ENCODE assay signal across 14 mouse cellular contexts in genomic region chr11:70644564-70645103, GRCm38 (mm10). TPM values are rescaled to one million over a fixed set of nuclear protein-coding genes. Genes with fewer than 3 reads are reported as not detected.
DNase-seq lines count a peak whose midpoint lies in the region; ATAC-seq lines count a peak whose summit lies in the region.
"Had no signal": no experiment of that assay in that cellular context is flagged by ENCODE, and none has a peak within 500 bp of the region (broad histone marks: within the 10 kb centered on the region; RNA-seq: fewer than 3 reads in every experiment).

No protein-coding gene starts in this region.

- H3K4me2 ChIP-seq in hindbrain, embryonic 13.5 days: no peak overlapping the region
- no peak overlapping the region for H3K4me2 ChIP-seq in midbrain, embryonic 11.5 days
- H3K4me2 ChIP-seq in midbrain, embryonic 16.5 days (ENCODE audit: low read length): no peak overlapping the region
- H3K4me2 ChIP-seq: limb, embryonic 15.5 days had no signal

- peaks cover 42% of the 10 kb centered on the region for H3K4me1 ChIP-seq in hindbrain, embryonic 13.5 days (replicated peaks)
- H3K4me1 ChIP-seq in hindbrain, embryonic 10.5 days (replicated peaks): peaks cover 40% of the 10 kb centered on the region
- peaks cover 19% of the 10 kb centered on the region for H3K4me1 ChIP-seq in midbrain, embryonic 11.5 days (ENCODE audit: control insufficient read depth, insufficient read depth, low read length)
- peaks cover 24% of the 10 kb centered on the region for H3K4me1 ChIP-seq in midbrain, embryonic 16.5 days (ENCODE audit: control insufficient read depth, insufficient read depth, low read length)

- H3K27me3 ChIP-seq in hindbrain, embryonic 13.5 days: no peaks in the 10 kb centered on the region
- no peaks in the 10 kb centered on the region for H3K27me3 ChIP-seq in hindbrain, embryonic 10.5 days (ENCODE audit: insufficient read depth, poor library complexity, severe bottlenecking)
- no peaks in the 10 kb centered on the region for H3K27me3 ChIP-seq in midbrain, embryonic 11.5 days (ENCODE audit: control insufficient read depth, insufficient read depth, low read length)
- H3K27me3 ChIP-seq in midbrain, embryonic 16.5 days (ENCODE audit: control insufficient read depth, insufficient read depth, low read depth, low read length): no peaks in the 10 kb centered on the region
- H3K27me3 ChIP-seq: limb, embryonic 15.5 days had no signal

- DNase-seq in gastrocnemius, postnatal 10 days: peak; percentile 16
- DNase-seq in gastrocnemius, postnatal 4 days (ENCODE audit: low spot score in 2 of 2): no peak
- no peak for DNase-seq in hindbrain, embryonic 10.5 days (ENCODE audit: low spot score)
- no peak for DNase-seq in midbrain, embryonic 11.5 days (ENCODE audit: low spot score, missing footprints)
- DNase-seq: adrenal gland, adult 8-10 months; lung, postnatal 10 days; thymus, postnatal 14 days had no signal

- H3K4me3 ChIP-seq in hindbrain, embryonic 13.5 days: no peak overlapping the region
- H3K4me3 ChIP-seq in hindbrain, embryonic 10.5 days: no peak overlapping the region
- no peak overlapping the region for H3K4me3 ChIP-seq in midbrain, embryonic 11.5 days (ENCODE audit: low read depth, low read length)
- H3K4me3 ChIP-seq in midbrain, embryonic 16.5 days (ENCODE audit: low read depth, low read length): no peak overlapping the region
- H3K4me3 ChIP-seq: myocyte had no signal

- 95% methylated on average over 8 of the region's 8 CpGs for whole genome bisulfite sequencing in hindbrain, embryonic 13.5 days
- 96% methylated on average over 8 of the region's 8 CpGs for WGBS in hindbrain, embryonic 10.5 days
- 95% methylated on average over 8 of the region's 8 CpGs for WGBS in midbrain, embryonic 11.5 days
- 97% methylated on average over 8 of the region's 8 CpGs for WGBS in midbrain, embryonic 16.5 days

- H3K27ac ChIP-seq in hindbrain, embryonic 13.5 days: no peak overlapping the region
- no peak overlapping the region for H3K27ac ChIP-seq in hindbrain, embryonic 10.5 days
- H3K27ac ChIP-seq in midbrain, embryonic 11.5 days (ENCODE audit: low read depth, low read length): no peak overlapping the region
- H3K27ac ChIP-seq in midbrain, embryonic 16.5 days (ENCODE audit: low read length): no peak overlapping the region
- H3K27ac ChIP-seq: kidney, postnatal 0 days; left cerebral cortex, adult 2 months; limb, embryonic 15.5 days had no signal

- peak overlapping the region; percentile 95; the same call in 1 of the 2 replicates for H3K9ac ChIP-seq in hindbrain, embryonic 13.5 days
- H3K9ac ChIP-seq in midbrain, embryonic 11.5 days (ENCODE audit: low read length): peak overlapping the region; percentile 10; the same call in 1 of the 2 replicates
- H3K9ac ChIP-seq in midbrain, embryonic 16.5 days (ENCODE audit: low read depth, low read length): no peak overlapping the region

- no peaks in the 10 kb centered on the region for H3K9me3 ChIP-seq in hindbrain, embryonic 13.5 days
- H3K9me3 ChIP-seq in hindbrain, embryonic 10.5 days: no peaks in the 10 kb centered on the region
- no peaks in the 10 kb centered on the region for H3K9me3 ChIP-seq in midbrain, embryonic 11.5 days (ENCODE audit: control insufficient read depth, low read length)
- no peaks in the 10 kb centered on the region for H3K9me3 ChIP-seq in midbrain, embryonic 16.5 days (replicated peaks; ENCODE audit: control insufficient read depth, low read length, poor library complexity, severe bottlenecking)
- H3K9me3 ChIP-seq: limb, embryonic 15.5 days had no signal

- peaks cover 41% of the 10 kb centered on the region for H3K36me3 ChIP-seq in hindbrain, embryonic 13.5 days
- H3K36me3 ChIP-seq in hindbrain, embryonic 10.5 days: peaks cover 46% of the 10 kb centered on the region
- peaks cover 16% of the 10 kb centered on the region for H3K36me3 ChIP-seq in midbrain, embryonic 11.5 days (ENCODE audit: control insufficient read depth, insufficient read depth, low read length)
- peaks cover 15% of the 10 kb centered on the region for H3K36me3 ChIP-seq in midbrain, embryonic 16.5 days (ENCODE audit: control insufficient read depth, insufficient read depth, low read length)

- no peak for ATAC-seq in hindbrain, embryonic 13.5 days (ENCODE audit: low FRiP score)
- no peak for ATAC-seq in midbrain, embryonic 11.5 days (ENCODE audit: low FRiP score)
- no peak for ATAC-seq in midbrain, embryonic 16.5 days
- no peak for ATAC-seq in CD4-positive, CD25-positive, alpha-beta regulatory T cell, adult 4 months

RNA-seq across cellular contexts. Expression of gene Rnf167, which starts 2.4 kb away (rescaled TPM):
- 10 to 100 TPM; 41.9 to 43.7 TPM for total RNA-seq in gastrocnemius, postnatal 10 days (2021)
- 10 to 100 TPM; 43.5 to 44.0 TPM for total RNA-seq in gastrocnemius, postnatal 4 days (2021)
- polyA plus RNA-seq in hindbrain, embryonic 13.5 days (2015; fragmentation: Nextera tagmentation; extraction: Ambion mirVana): 109 TPM in 2 replicates
- 90.6 and 97.1 TPM in 2 replicates for polyA plus RNA-seq in hindbrain, embryonic 10.5 days (2016; fragmentation: Nextera tagmentation; extraction: Ambion mirVana)
- 87.0 and 87.9 TPM in 2 replicates for polyA plus RNA-seq in midbrain, embryonic 11.5 days (2014; fragmentation: Nextera tagmentation; extraction: Ambion mirVana)
- polyA plus RNA-seq in midbrain, embryonic 16.5 days (2015; fragmentation: Nextera tagmentation; extraction: Ambion mirVana): 105 TPM in 2 replicates
- 100 to 1,000 TPM; 389 to 496 TPM for polyA plus RNA-seq in CD4-positive, CD25-positive, alpha-beta regulatory T cell, adult 4 months (2017; shearing (Covaris generic))

RNA-seq across cellular contexts. Expression of gene Slc25a11, which starts 2.6 kb away (rescaled TPM):
- total RNA-seq in gastrocnemius, postnatal 10 days (2021): 100 to 1,000 TPM; 252 to 283 TPM
- 100 to 1,000 TPM; 222 TPM for total RNA-seq in gastrocnemius, postnatal 4 days (2021)
- polyA plus RNA-seq in hindbrain, embryonic 13.5 days (2015; fragmentation: Nextera tagmentation; extraction: Ambion mirVana): 159 and 173 TPM in 2 replicates
- 144 and 155 TPM in 2 replicates for polyA plus RNA-seq in hindbrain, embryonic 10.5 days (2016; fragmentation: Nextera tagmentation; extraction: Ambion mirVana)
- 134 and 142 TPM in 2 replicates for polyA plus RNA-seq in midbrain, embryonic 11.5 days (2014; fragmentation: Nextera tagmentation; extraction: Ambion mirVana)
- 171 and 174 TPM in 2 replicates for polyA plus RNA-seq in midbrain, embryonic 16.5 days (2015; fragmentation: Nextera tagmentation; extraction: Ambion mirVana)
- polyA plus RNA-seq in CD4-positive, CD25-positive, alpha-beta regulatory T cell, adult 4 months (2017; shearing (Covaris generic)): 100 to 1,000 TPM in 1 of 2 experiments, 10 to 100 TPM in 1; 84.0 to 102 TPM

RNA-seq across cellular contexts. Expression of gene Gp1ba, which starts 5.7 kb away (rescaled TPM):
- total RNA-seq in gastrocnemius, postnatal 10 days (2021): under 1 TPM; 0.12 to 0.29 TPM
- under 1 TPM; 0.32 to 0.39 TPM for total RNA-seq in gastrocnemius, postnatal 4 days (2021)
- 0.16 and 0.21 TPM in 2 replicates for polyA plus RNA-seq in hindbrain, embryonic 13.5 days (2015; fragmentation: Nextera tagmentation; extraction: Ambion mirVana)
- 0.34 and 0.80 TPM in 2 replicates for polyA plus RNA-seq in hindbrain, embryonic 10.5 days (2016; fragmentation: Nextera tagmentation; extraction: Ambion mirVana)
- 0.61 and 0.81 TPM in 2 replicates for polyA plus RNA-seq in midbrain, embryonic 11.5 days (2014; fragmentation: Nextera tagmentation; extraction: Ambion mirVana)
- polyA plus RNA-seq in midbrain, embryonic 16.5 days (2015; fragmentation: Nextera tagmentation; extraction: Ambion mirVana): 0.12 and 0.21 TPM in 2 replicates
- polyA plus RNA-seq in CD4-positive, CD25-positive, alpha-beta regulatory T cell, adult 4 months (2017; shearing (Covaris generic)): under 1 TPM; 0.39 to 0.43 TPM
- total RNA-seq: adrenal gland, adult 8-10 months; left cerebral cortex, adult 2 months had no signal

RNA-seq across cellular contexts. Expression of gene Pfn1, which starts 9.8 kb away (rescaled TPM):
- total RNA-seq in gastrocnemius, postnatal 10 days (2021): 100 to 1,000 TPM; 465 to 491 TPM
- total RNA-seq in gastrocnemius, postnatal 4 days (2021): 100 to 1,000 TPM; 620 to 621 TPM
- 851 and 865 TPM in 2 replicates for polyA plus RNA-seq in hindbrain, embryonic 13.5 days (2015; fragmentation: Nextera tagmentation; extraction: Ambion mirVana)
- 1,872 and 1,874 TPM in 2 replicates for polyA plus RNA-seq in hindbrain, embryonic 10.5 days (2016; fragmentation: Nextera tagmentation; extraction: Ambion mirVana)
- polyA plus RNA-seq in midbrain, embryonic 11.5 days (2014; fragmentation: Nextera tagmentation; extraction: Ambion mirVana): 1,303 and 1,326 TPM in 2 replicates
- 617 and 632 TPM in 2 replicates for polyA plus RNA-seq in midbrain, embryonic 16.5 days (2015; fragmentation: Nextera tagmentation; extraction: Ambion mirVana)
- polyA plus RNA-seq in CD4-positive, CD25-positive, alpha-beta regulatory T cell, adult 4 months (2017; shearing (Covaris generic)): 1,000 to 10,000 TPM; 2,750 to 3,189 TPM

RNA-seq across cellular contexts. Expression of gene Eno3, which starts 12.4 kb away (rescaled TPM):
- 1,000 to 10,000 TPM; 5,193 to 5,983 TPM for total RNA-seq in gastrocnemius, postnatal 10 days (2021)
- 1,000 to 10,000 TPM; 4,042 to 4,361 TPM for total RNA-seq in gastrocnemius, postnatal 4 days (2021)
- polyA plus RNA-seq in hindbrain, embryonic 13.5 days (2015; fragmentation: Nextera tagmentation; extraction: Ambion mirVana): 7.1 and 9.2 TPM in 2 replicates
- 39.3 and 53.3 TPM in 2 replicates for polyA plus RNA-seq in hindbrain, embryonic 10.5 days (2016; fragmentation: Nextera tagmentation; extraction: Ambion mirVana)
- 13.8 and 14.3 TPM in 2 replicates for polyA plus RNA-seq in midbrain, embryonic 11.5 days (2014; fragmentation: Nextera tagmentation; extraction: Ambion mirVana)
- 6.0 and 8.1 TPM in 2 replicates for polyA plus RNA-seq in midbrain, embryonic 16.5 days (2015; fragmentation: Nextera tagmentation; extraction: Ambion mirVana)
- polyA plus RNA-seq in CD4-positive, CD25-positive, alpha-beta regulatory T cell, adult 4 months (2017; shearing (Covaris generic)): 10 to 100 TPM; 32.6 to 32.7 TPM
